Mouse (Mus musculus) heart, postnatal 36 days (tissue): ENCODE measurements at regions not wholly inside any gene's neighbourhood (a gene's known extent, or its start where the extent isn't known, plus 50 kb on each side); places are given as distances from the start of the nearest gene placed in this dataset.

Experiments
- DNase-seq, 2 experiments: peaks; one replicate each; pipeline ENCODE4 v3.0.0; 2021 to 2022
- intact Hi-C: fragments of 180-260 bp; cut with DNase I; formaldehyde crosslinking; loops from one replicate; pipeline ENCODE4 v1.15.1; 2025

- intact Hi-C loops, result no loop called here
- DNase-seq, result no peak
Measured at GRCm38 (mm10) chr13:107665775-107666174, 378.5 kb upstream of the Smim15 start.

- DNase-seq, result no peak
- intact Hi-C loops, result no loop called here
Measured at GRCm38 (mm10) chr13:107664197-107664596, 380.0 kb upstream of the Smim15 start.

GRCm38 (mm10) chr13:107663745-107664144, 380.5 kb upstream of the Smim15 start:
- DNase-seq, result no peak
- intact Hi-C loops, result no loop called here

- intact Hi-C loops, result no loop called here
- no peak for DNase-seq
Measured at GRCm38 (mm10) chr13:107661414-107661813, 382.8 kb upstream of the Smim15 start.

- DNase-seq, result peak; percentile 25 to 28
- intact Hi-C loops, result no loop called here
Measured at GRCm38 (mm10) chr13:107645865-107646645, 398.2 kb upstream of the Smim15 start.

- intact Hi-C loops, result no loop called here
- DNase-seq, result peak in 1 of 2 experiments; percentile 4
Measured at GRCm38 (mm10) chr13:107645121-107645864, 399.0 kb upstream of the Smim15 start.

- DNase-seq, result no peak
- intact Hi-C loops, result no loop called here
Measured at GRCm38 (mm10) chr13:107644705-107645104, 399.5 kb upstream of the Smim15 start.

- intact Hi-C loops, result no loop called here
- DNase-seq, result peak in 1 of 2 experiments; percentile 11
Measured at GRCm38 (mm10) chr13:107641926-107642657, 402.2 kb upstream of the Smim15 start.

GRCm38 (mm10) chr13:107639620-107640019, 404.6 kb upstream of the Smim15 start:
- intact Hi-C loops, result no loop called here
- DNase-seq, result no peak

- no peak for DNase-seq
- intact Hi-C loops, result no loop called here
Measured at GRCm38 (mm10) chr13:107637269-107637668, 407.0 kb upstream of the Smim15 start.

- no peak for DNase-seq
- intact Hi-C loops, result no loop called here
Measured at GRCm38 (mm10) chr13:107635114-107635513, 409.1 kb upstream of the Smim15 start.

- intact Hi-C loops, result no loop called here
- DNase-seq, result no peak
Measured at GRCm38 (mm10) chr13:107627073-107627472, 417.2 kb upstream of the Smim15 start.

GRCm38 (mm10) chr13:107626670-107627069, 417.6 kb upstream of the Smim15 start:
- DNase-seq, result no peak
- intact Hi-C loops, result no loop called here

- intact Hi-C loops, result no loop called here
- DNase-seq, result no peak
Measured at GRCm38 (mm10) chr13:107621337-107621736, 422.9 kb upstream of the Smim15 start.

GRCm38 (mm10) chr13:107620887-107621286, 423.4 kb upstream of the Smim15 start:
- intact Hi-C loops, result no loop called here

GRCm38 (mm10) chr13:107620210-107620609, 424.0 kb upstream of the Smim15 start:
- DNase-seq, result no peak
- intact Hi-C loops, result no loop called here

More at GRCm38 (mm10) chr13:107620887-107621286, 423.4 kb upstream of the Smim15 start:
- DNase-seq, result no peak

- DNase-seq, result no peak
- intact Hi-C loops, result no loop called here
Measured at GRCm38 (mm10) chr13:107619430-107619927, 424.8 kb upstream of the Smim15 start.

- no peak for DNase-seq
- intact Hi-C loops, result no loop called here
Measured at GRCm38 (mm10) chr13:107618796-107619429, 425.3 kb upstream of the Smim15 start.

GRCm38 (mm10) chr13:107618369-107618771, 425.9 kb upstream of the Smim15 start:
- intact Hi-C loops, result no loop called here
- DNase-seq, result no peak

GRCm38 (mm10) chr13:107617582-107617981, 426.7 kb upstream of the Smim15 start:
- DNase-seq, result no peak
- intact Hi-C loops, result no loop called here

GRCm38 (mm10) chr13:107616775-107617174, 427.5 kb upstream of the Smim15 start:
- intact Hi-C loops, result no loop called here
- no peak for DNase-seq
